Mouse (Mus musculus) WW6 (cell line): ENCODE results near the gene Tox3.

Experiments used
- DNase-seq: peaks from one replicate; pipeline ENCODE4 v3.0.0-alpha.2; 2013; ENCODE audit warnings: low read depth, low spot score

The Tox3 gene

GRCm38 (mm10) chr8:90330377-90331285 is 17.5 kb downstream of the Tox3 start:
- no peak for DNase-seq

- DNase-seq, result no peak
These were observed 24.3 kb downstream of the Tox3 start for GRCm38 (mm10) chr8:90323824-90324223.

- no peak for DNase-seq
These were observed 25.3 kb downstream of the Tox3 start for GRCm38 (mm10) chr8:90322701-90323439.

- no peak for DNase-seq
These were observed 26.9 kb downstream of the Tox3 start for GRCm38 (mm10) chr8:90321255-90321654.

GRCm38 (mm10) chr8:90314312-90314711 is 33.8 kb downstream of the Tox3 start:
- DNase-seq, result no peak

- DNase-seq, result no peak
These were observed 45.2 kb downstream of the Tox3 start for GRCm38 (mm10) chr8:90302951-90303350.

- DNase-seq, result no peak
These were observed 45.9 kb downstream of the Tox3 start for GRCm38 (mm10) chr8:90302252-90302651.

DNA sequence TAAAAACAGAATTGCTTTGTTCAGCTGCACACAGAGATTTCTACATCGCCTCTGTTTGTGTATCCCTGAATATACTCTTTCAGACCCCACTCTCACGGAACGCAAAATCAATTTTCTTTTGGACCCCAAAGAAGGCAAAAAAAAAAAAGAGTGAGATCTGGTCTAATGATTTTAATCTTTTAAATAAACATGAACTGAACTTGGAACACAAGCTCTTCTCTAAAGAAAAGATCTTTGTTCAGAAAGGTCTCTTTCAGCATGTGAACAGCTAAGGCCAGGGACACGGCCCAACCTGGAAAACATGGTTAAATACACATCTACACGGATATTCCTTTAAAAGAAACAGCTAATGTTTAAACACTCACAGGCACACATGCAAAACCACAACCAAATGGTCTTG is 46.6 kb downstream of the Tox3 start:
- DNase-seq, result no peak

GRCm38 (mm10) chr8:90300973-90301372 is 47.2 kb downstream of the Tox3 start:
- DNase-seq, result no peak

DNA sequence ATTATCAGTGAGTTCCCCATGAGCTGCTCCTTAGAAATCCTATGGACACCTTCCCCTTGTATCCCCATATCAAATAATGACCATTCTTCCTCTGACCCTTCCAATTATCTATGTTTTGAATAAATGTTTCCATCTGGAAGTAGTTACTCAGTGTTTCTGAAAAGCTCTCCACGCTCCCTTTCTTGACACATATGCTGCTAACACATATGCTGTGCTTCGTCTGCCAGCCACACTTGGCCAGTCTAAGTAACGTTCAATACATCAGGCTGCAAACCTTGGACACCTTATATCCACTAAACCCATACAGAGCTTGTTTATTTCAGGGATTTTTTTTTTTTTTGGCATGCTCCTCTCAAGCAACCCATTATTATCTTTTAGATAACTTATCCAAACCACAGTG is 54.1 kb downstream of the Tox3 start:
- DNase-seq, result no peak

DNA sequence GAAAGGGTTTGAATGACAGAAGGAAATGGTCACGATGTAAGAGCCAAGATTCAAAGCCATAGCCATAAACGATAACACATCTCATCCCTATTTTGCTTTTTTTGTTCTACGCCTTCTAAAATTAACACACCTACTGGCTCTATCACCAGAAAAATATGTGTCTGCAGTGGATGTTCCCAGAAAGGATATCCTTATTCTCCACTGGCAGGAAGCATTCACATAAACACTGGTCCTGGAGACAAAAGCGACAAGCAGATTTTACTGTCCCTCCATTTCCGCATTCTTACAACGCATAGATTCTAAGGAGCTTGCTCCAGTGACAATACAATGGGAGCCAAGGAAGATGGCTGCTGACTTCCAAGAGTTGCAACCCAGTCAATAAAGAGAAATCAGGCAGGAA is 57.3 kb downstream of the Tox3 start:
- DNase-seq, result no peak

DNA sequence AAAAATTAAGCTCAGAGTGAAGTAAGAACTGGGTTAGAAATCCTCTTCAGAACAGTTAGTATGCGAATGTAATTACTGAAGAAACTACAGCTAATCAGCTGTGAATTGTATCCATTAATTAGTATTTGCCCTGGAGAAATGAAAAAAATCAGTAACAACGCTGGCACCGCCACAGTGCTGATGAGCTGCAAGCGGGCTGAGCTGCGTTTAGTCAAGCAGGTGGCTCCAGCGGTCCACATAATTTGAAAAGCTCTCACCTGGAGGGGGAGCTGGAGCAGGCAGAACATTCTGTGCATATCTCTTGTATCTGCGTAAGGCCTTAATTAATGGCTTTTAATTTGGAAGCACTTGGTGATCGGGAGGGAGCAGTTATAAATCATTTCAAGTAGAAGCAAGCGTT is 71.4 kb downstream of the Tox3 start:
- no peak for DNase-seq

GRCm38 (mm10) chr8:90273182-90273581 is 75.0 kb downstream of the Tox3 start:
- DNase-seq, result no peak

- no peak for DNase-seq
These were observed 76.2 kb downstream of the Tox3 start for GRCm38 (mm10) chr8:90271920-90272319.

DNA sequence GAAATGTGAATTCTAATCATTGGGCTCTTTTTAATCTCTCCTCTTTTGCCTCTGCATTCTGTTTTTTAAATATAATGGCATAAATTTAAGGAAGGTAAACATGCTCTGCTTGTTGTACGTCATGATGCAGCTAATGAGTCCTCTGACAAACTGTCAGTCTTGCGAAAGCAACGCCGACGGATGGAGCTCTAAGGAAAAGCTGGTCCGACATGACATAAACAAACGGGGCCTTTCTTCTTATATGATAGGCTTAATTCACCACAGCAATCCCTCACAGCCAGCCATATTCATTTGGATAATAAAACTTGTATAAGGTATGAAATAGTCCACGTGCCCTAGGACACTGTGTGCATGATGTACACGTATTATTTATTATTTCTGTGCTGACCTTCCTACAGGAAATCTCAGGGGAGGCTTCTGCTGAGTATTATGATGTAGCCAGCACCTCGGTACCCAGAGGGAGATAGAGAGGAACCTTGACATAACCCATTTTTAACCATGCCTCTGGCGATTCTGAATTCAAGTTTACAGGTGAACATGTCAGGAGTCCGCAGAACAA is 80.4 kb downstream of the Tox3 start:
- no peak for DNase-seq

DNA sequence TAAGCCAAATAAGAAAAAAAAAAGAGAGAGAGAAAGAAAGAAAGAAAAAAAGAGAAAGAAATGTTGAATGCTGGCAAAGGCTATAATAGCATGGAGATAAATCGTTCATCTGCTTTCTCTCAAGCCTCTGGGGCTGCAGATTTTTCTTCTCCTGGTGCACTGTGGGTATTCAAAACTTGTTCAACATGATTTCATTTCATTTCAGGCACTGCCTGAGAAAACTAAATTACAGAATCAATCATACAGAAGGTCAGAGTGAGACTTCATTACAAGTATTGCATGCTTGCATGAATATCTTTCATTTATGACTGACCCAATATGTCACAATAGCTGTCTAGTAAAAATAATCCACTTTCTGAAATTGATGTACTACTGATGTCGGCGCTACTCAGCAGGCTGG is 81.2 kb downstream of the Tox3 start:
- DNase-seq, result no peak

DNA sequence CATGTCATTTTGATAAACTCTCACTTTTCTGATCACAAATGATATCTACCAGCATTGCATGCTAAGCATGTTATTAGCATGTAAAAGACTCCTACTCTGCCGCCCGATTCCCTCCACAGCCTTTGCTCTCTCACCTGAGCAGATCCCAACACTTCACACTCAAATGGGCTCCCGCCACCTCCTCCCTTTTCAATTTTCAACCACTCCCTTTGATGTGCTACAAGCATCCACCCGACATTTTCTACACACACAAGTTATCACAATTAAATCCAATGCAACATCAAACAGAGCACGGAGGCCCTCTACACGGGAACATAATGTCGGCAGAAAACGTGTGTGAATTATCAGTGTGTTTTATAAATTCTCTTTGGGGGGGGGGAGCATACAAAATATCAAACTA is 81.9 kb downstream of the Tox3 start:
- DNase-seq, result no peak

DNA sequence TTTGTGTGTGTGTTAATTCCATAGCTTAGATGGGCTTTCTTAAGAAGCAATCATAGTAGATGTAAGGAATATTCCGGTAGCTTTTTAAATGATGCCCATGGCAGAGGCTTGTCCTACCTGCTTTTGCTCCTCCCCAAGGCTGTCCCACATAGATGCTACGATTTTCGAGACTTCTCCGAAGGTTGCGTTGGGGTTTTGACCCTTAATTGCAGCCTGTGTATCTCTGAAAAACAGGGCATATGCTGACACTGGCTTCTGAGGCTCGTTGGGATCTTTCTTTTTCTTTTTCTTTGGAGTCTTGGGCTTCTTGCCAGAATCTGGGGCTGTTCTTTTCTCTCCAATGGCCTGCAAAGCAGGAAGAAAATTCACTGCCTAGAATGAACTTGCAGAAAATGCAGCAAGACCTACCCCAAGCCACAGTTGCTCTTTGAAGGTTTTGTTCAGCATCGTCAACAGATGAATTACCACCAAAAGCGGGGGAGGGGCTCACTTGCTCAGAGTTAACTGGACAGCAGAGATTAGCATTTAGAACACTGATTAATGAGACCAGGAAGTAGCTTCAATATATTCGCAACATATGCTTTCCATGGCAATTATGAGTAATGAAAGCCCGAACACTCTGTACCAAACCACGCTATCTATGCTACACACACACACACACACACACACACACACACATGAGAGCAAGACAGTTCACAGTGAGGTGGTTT is 93.8 kb downstream of the Tox3 start:
- no peak for DNase-seq

- no peak for DNase-seq
These were observed 101.8 kb downstream of the Tox3 start for GRCm38 (mm10) chr8:90246357-90246756.

DNA sequence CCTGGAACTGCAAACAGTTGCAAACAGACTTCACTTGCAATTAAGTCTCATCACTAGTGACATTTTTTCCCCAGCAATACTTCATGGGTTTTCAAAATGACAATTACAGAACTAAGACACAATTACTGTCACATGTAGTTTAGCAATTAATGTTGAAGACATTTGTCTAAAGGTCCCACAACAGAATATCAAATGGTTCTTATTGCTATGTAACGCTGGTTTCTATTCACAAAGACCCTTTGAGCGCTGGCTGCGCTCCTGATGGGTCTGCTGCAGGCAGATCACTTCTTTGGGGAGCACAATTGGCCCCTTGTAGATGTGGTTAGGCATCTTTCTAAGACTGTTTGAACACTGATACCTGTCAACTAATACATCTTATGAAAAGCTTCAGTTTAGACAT is 102.3 kb downstream of the Tox3 start:
- DNase-seq, result no peak

- DNase-seq, result no peak
These were observed 103.0 kb downstream of the Tox3 start for GRCm38 (mm10) chr8:90245187-90245586.
